Mouse (Mus musculus) lung, embryonic 14.5 days (tissue): Measurements from ENCODE around the gene Pygo2. TPM values are rescaled to one million over a fixed set of nuclear protein-coding genes. Genes with fewer than 3 reads are reported as not detected.

Source experiments
- ATAC-seq: fragments of 200-750 bp; cut with Nextera tagmentation; 2 replicates; pipeline ENCODE4 v1.8.0; 2017; ENCODE audit warnings: mild to moderate bottlenecking, moderate TSS enrichment, moderate library complexity; ENCODE audit not compliant: insufficient read depth
- DNase-seq: peaks from one replicate; pipeline ENCODE4 v3.0.0-alpha.2; 2015
- H3K27ac ChIP-seq: fragments of 300-500 bp; sonication (generic); 2 replicates; pipeline ENCODE4 v1.5.1; 2014; ENCODE audit warnings: low read depth, mild to moderate bottlenecking, moderate library complexity
- H3K27me3 ChIP-seq: fragments of 300-500 bp; sonication (generic); 2 replicates; pipeline ENCODE4 v1.6.1; 2014; ENCODE audit warnings: low read length, control low read depth; ENCODE audit not compliant: insufficient read depth
- H3K36me3 ChIP-seq: fragments of 300-500 bp; sonication (generic); 2 replicates; pipeline ENCODE4 v1.6.1; 2014; ENCODE audit warnings: control low read depth; ENCODE audit not compliant: insufficient read depth
- H3K4me1 ChIP-seq: fragments of 300-500 bp; sonication (generic); 2 replicates; pipeline ENCODE4 v1.6.1; 2014; ENCODE audit warnings: antibody characterized with exemption, control low read depth; ENCODE audit not compliant: insufficient read depth
- H3K4me2 ChIP-seq: fragments of 300-500 bp; sonication (generic); 2 replicates; pipeline ENCODE4 v1.6.1; 2014; ENCODE audit warnings: mild to moderate bottlenecking
- H3K4me3 ChIP-seq: fragments of 300-500 bp; sonication (generic); 2 replicates; pipeline ENCODE4 v1.5.1; 2014; ENCODE audit warnings: low read depth, low read length
- H3K9ac ChIP-seq: fragments of 300-500 bp; sonication (generic); 2 replicates; pipeline ENCODE4 v1.6.1; 2014
- H3K9me3 ChIP-seq: fragments of 300-500 bp; sonication (generic); 2 replicates; pipeline ENCODE4 v1.6.1; 2016; ENCODE audit warnings: low read depth, low read length, control low read depth
- CTCF ChIP-seq: IDR thresholded peaks from 2 replicates; pipeline ENCODE4 v1.5.1; 2016; ENCODE audit warnings: antibody characterized with exemption, low read depth
- WGBS: fragments of 180-500 bp; shearing (Covaris S2); extraction: QIAGEN DNeasy Blood & Tissue Kit; methylation state at CpG from one replicate; pipeline ENCODE4 v1.1.7; 2014; 5-methylcytosine and 5-hydroxymethylcytosine counted together
- polyA plus RNA-seq: library from polyadenylated mRNA; unstranded; fragments of >200 nt; fragmentation: Nextera tagmentation; extraction: Ambion mirVana; gene quantifications from 2 replicates; pipeline ENCODE4 v1.2.1, GENCODE M21; 2014

Gene Pygo2
- polyA plus RNA-seq, 1 experiment from 2014 or later, result 54.0 TPM

DNA sequence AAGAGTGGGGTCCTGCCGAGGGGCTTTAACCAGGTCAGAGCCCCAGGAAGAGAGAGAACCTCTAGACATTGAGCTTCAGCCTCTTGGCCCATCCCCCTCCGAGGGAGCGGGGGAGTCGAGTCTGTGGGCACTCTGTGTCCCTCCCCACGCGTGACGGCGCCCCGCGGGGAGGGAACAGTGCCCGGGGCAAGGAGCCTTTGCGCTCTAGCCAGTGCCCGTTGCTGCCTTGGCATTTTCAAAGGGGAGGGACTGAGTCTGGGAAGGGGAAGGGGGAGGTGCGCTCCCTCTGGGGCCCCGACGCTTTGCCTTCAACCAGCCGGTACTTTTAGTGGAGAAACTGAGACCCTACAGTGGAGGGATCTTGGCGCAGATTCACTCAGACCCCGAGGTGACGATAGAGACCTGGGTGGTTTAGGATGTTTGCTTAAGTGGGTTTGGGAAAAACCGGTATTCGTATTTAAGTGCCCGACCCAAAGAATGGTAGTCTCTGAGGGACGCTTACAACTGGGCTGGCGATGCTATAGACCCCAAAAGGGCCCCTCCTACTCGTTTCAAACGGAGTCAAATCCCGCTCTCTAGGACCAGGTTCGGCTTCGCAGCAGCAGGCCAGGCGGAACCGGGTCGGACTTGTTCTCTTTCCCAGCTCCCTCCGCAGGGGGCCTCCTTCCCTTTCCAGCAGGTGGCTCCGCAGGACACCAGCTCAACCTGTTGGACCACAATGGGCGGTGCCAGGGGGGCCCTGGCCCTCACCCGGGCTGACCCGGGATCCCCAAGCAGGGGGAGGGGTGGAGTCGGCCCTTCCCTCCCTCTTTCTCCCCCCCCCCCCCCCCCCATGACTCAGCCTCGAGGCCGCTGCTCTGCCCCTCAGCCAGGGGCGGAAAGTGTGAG lies 35.8 kb upstream of the Pygo2 start, which contains the start of gene Zbtb7b:
Gene Zbtb7b, minus strand, starts transcription at position 771 of the 888 bp plus-strand sequence.
- WGBS, result under 1% methylated on average over 39 of the region's 42 CpGs
- TF ChIP-seq CTCF, result peak; percentile 45
- Histone ChIP-seq H3K27me3 (no peaks in the 10 kb centered on the region; the same call in 1 of the 2 replicates), H3K36me3 (no peaks in the 10 kb centered on the region), H3K9me3 (no peaks in the 10 kb centered on the region), H3K4me1 (peaks cover 13% of the 10 kb centered on the region), H3K4me2 (peak within 1 kb of the TSS; percentile 100), H3K4me3 (peak within 1 kb of the TSS; percentile 56), H3K27ac (peak within 1 kb of the TSS; percentile 87), H3K9ac (peak within 1 kb of the TSS; percentile 59)
- peak; percentile 55 for ATAC-seq
- DNase-seq, result peak; percentile 74

DNA sequence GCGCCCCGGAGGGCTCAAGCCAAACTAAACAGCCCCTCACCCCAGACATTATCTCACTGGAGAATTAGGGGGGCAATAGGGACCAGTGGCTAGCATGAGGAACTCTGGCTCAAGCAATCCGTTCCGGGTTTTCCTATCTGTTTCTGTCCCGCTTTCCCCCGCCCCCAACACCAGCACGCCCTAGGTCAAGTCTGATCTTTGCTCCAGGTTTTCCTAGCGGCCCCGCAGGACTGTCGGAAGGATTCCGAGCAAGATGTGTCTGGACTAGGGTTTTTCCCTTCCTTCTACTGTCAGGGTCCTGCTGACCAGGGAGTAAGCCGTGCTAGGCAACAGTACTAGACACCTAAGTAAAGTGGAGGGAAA lies 35.1 kb upstream of the Pygo2 start:
- no peaks in the 10 kb centered on the region; the same call in 1 of the 2 replicates for H3K27me3 ChIP-seq
- peak; percentile 4 for ATAC-seq
- peak overlapping the region; percentile 87 for H3K27ac ChIP-seq
- H3K4me2 ChIP-seq, result peak overlapping the region; percentile 100
- no peak for TF ChIP-seq CTCF
- H3K4me3 ChIP-seq, result peak overlapping the region; percentile 56
- peaks cover 13% of the 10 kb centered on the region for H3K4me1 ChIP-seq
- WGBS, result under 1% methylated on average over 10 of the region's 12 CpGs
- peak overlapping the region; percentile 59 for H3K9ac ChIP-seq
- H3K9me3 ChIP-seq, result no peaks in the 10 kb centered on the region
- H3K36me3 ChIP-seq, result no peaks in the 10 kb centered on the region
- DNase-seq, result peak; percentile 89

DNA sequence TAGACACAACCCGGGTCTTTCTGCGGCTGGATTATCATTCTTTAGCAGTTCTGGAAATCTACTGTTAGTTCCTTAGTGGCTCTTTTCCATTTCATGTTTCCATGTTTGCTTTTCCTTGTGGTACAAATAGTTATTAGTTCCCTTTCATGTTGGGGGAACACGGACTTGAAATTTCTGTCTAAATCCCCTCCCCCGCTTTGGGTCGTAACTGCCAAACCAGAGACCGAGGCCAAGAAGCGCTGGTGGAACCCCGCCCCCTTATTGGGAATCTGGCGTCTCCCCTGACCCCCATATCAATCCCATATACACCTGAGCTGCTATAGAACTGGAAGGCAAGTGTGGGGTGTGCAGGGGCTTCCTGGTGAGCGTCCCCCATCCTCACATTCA lies 34.6 kb upstream of the Pygo2 start:
- H3K4me2 ChIP-seq, result peak overlapping the region; percentile 100
- peaks cover 13% of the 10 kb centered on the region for H3K4me1 ChIP-seq
- H3K27me3 ChIP-seq, result no peaks in the 10 kb centered on the region; the same call in 1 of the 2 replicates
- H3K9me3 ChIP-seq, result no peaks in the 10 kb centered on the region
- ATAC-seq (no peak), DNase-seq (no peak)
- TF ChIP-seq CTCF, result no peak
- H3K36me3 ChIP-seq, result no peaks in the 10 kb centered on the region
- WGBS, result 3% methylated on average over 10 of the region's 10 CpGs
- H3K9ac ChIP-seq, result peak overlapping the region; percentile 59
- peak overlapping the region; percentile 87 for H3K27ac ChIP-seq
- H3K4me3 ChIP-seq, result peak overlapping the region; percentile 56

DNA sequence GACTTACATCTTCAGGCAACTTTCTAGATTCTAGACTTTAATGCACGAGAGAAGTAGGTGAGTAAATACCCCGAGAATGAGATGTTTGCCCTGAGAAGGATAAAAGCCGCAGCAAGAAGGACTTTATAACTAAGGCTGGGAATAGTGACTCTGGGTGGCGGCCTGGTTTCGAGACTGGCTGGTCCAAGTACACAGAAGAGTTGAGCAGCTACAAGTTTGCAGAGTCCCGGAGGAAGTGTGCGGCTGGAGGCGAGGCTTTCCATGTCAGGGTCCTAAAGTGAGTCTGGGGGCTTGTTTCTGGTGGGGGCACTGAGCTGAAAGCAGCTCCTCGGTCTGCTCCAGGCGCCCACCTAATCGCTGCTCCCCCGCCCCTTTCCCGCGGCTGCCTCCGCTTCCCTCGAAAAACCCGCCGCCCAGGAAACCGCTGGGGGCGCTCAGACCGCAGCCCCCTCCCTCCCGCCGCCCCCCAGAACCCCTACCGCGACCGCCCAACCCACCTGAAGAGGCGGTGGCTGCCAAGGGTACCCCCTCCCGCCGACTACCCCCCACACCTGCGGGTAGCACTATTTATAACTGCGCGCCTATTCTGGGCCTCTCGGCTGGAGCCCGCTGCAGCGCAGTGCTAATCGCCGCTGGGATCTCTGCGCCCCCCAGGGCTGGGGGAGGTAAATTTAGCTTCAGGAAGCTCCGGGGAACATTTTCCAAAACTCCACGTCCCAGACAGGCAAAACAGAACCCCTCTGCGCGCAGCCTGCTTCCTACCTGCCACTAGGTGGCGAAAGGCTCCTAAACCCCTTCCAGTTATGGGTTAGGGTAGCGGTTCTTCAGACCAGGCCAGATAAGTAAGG lies 34.0 kb upstream of the Pygo2 start:
- Histone ChIP-seq H3K36me3 (no peaks in the 10 kb centered on the region), H3K9ac (peak overlapping the region; percentile 59), H3K27ac (peak overlapping the region; percentile 63), H3K4me3 (peak overlapping the region; percentile 56), H3K4me1 (peaks cover 13% of the 10 kb centered on the region), H3K9me3 (no peaks in the 10 kb centered on the region), H3K4me2 (peak overlapping the region; percentile 100), H3K27me3 (no peaks in the 10 kb centered on the region; the same call in 1 of the 2 replicates)
- under 1% methylated on average over 44 of the region's 44 CpGs for WGBS
- peak; percentile 91 for TF ChIP-seq CTCF
- DNase-seq (peak; percentile 93), ATAC-seq (no peak)

DNA sequence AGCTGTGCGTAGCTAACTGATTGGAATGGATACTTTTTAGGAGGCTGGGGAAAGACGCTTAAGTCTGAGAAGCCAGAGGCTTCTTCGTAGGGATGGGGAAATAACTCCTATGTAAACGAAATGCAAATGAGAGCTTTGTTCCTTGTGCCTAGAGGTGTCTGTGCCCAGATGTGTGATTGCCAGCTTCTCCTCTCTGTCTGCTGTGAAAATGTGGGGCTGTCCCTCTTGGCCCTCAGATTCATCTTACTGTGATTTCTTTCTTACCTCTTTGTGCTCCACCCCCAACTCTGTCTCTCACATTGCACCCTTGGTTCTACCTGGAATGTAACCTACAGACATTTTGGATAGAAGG lies 33.4 kb upstream of the Pygo2 start:
- WGBS, result 1% methylated on average over 4 of the region's 4 CpGs
- Histone ChIP-seq H3K4me1 (peaks cover 13% of the 10 kb centered on the region), H3K4me3 (peak overlapping the region; percentile 56), H3K27ac (no peak overlapping the region), H3K36me3 (no peaks in the 10 kb centered on the region), H3K4me2 (peak overlapping the region; percentile 100), H3K27me3 (no peaks in the 10 kb centered on the region; the same call in 1 of the 2 replicates), H3K9ac (peak overlapping the region; percentile 59), H3K9me3 (no peaks in the 10 kb centered on the region)
- no peak for TF ChIP-seq CTCF
- no peak for ATAC-seq
- DNase-seq, result no peak

DNA sequence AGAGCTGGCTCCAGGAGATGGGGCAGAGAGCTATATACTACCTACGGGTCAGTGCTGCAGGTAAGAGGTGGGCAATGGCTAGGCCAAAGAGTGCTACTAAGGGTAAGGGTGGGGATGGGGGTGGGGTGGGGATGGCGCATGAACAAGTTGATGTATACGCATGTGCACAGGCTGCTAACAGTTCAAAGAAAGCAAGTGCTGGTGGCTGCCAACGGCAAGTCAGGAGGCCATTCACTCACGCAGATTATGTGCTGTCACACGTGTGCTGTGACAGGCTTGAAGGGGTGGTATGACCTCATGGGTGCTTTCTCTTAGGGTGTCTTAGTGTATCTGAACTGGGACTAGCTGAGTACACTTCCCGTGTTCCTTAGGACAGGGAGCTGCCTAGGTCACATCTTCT lies 28.7 kb upstream of the Pygo2 start:
- H3K27ac ChIP-seq, result no peak overlapping the region
- H3K9me3 ChIP-seq, result no peaks in the 10 kb centered on the region
- no peak overlapping the region for H3K4me3 ChIP-seq
- no peaks in the 10 kb centered on the region for H3K4me1 ChIP-seq
- 0 out of 2 replicates have a peak, but pooled peaks cover 6% of the 10 kb centered on the region for H3K36me3 ChIP-seq
- H3K27me3 ChIP-seq, result no peaks in the 10 kb centered on the region
- TF ChIP-seq CTCF, result no peak
- H3K4me2 ChIP-seq, result no peak overlapping the region
- no peak overlapping the region for H3K9ac ChIP-seq
- no peak for ATAC-seq
- WGBS, result 78% methylated on average over 7 of the region's 7 CpGs
- no peak for DNase-seq
